Mouse (Mus musculus) forebrain, embryonic 13.5 days (tissue): ENCODE measurements around the gene Dll4. TPM values are rescaled to one million over a fixed set of nuclear protein-coding genes. Genes with fewer than 3 reads are reported as not detected.
A peak's percentile ranks its signal among the peaks of the same experiment; 100 is the strongest.

Source experiments
- ATAC-seq: fragments of 200-750 bp; cut with Nextera tagmentation; 2 replicates; pipeline ENCODE4 v1.8.0; 2017
- H3K27ac ChIP-seq: fragments of 300-500 bp; sonication (generic); 2 replicates; pipeline ENCODE4 v1.5.1; 2015; ENCODE audit warnings: inconsistent platforms, mild to moderate bottlenecking, moderate library complexity
- H3K27me3 ChIP-seq: fragments of 300-500 bp; sonication (generic); 2 replicates; pipeline ENCODE4 v1.6.1; 2015; ENCODE audit warnings: mild to moderate bottlenecking, inconsistent platforms
- H3K36me3 ChIP-seq: fragments of 300-500 bp; sonication (generic); 2 replicates; pipeline ENCODE4 v1.6.1; 2015; ENCODE audit warnings: mild to moderate bottlenecking, inconsistent platforms; ENCODE audit not compliant: poor library complexity, severe bottlenecking
- H3K4me1 ChIP-seq: fragments of 300-500 bp; sonication (generic); 2 replicates; pipeline ENCODE4 v1.6.1; 2015; ENCODE audit warnings: inconsistent platforms
- H3K4me2 ChIP-seq: fragments of 300-500 bp; sonication (generic); 2 replicates; pipeline ENCODE4 v1.6.1; 2015; ENCODE audit warnings: inconsistent platforms, mild to moderate bottlenecking, moderate library complexity
- H3K4me3 ChIP-seq: fragments of 300-500 bp; sonication (generic); 2 replicates; pipeline ENCODE4 v1.5.1; 2015; ENCODE audit warnings: mild to moderate bottlenecking, inconsistent platforms
- H3K9ac ChIP-seq: fragments of 300-500 bp; sonication (generic); 2 replicates; pipeline ENCODE4 v1.6.1; 2015; ENCODE audit warnings: mild to moderate bottlenecking, inconsistent platforms
- H3K9me3 ChIP-seq: fragments of 300-500 bp; sonication (generic); replicated peaks from 2 replicates; pipeline ENCODE4 v1.6.1; 2016; ENCODE audit warnings: inconsistent platforms
- WGBS: fragments of 180-500 bp; shearing (Covaris S2); methylation state at CpG from one replicate; pipeline ENCODE4 v1.1.7; 2015; 5-methylcytosine and 5-hydroxymethylcytosine counted together
- polyA plus RNA-seq: library from polyadenylated mRNA; unstranded; fragments of >200 nt; fragmentation: Nextera tagmentation; extraction: Ambion mirVana; gene quantifications from 2 replicates; pipeline ENCODE4 v1.2.1, GENCODE M21; 2015

Dll4 gene
- polyA plus RNA-seq, 1 experiment from 2014 or later: 4.0 TPM

DNA sequence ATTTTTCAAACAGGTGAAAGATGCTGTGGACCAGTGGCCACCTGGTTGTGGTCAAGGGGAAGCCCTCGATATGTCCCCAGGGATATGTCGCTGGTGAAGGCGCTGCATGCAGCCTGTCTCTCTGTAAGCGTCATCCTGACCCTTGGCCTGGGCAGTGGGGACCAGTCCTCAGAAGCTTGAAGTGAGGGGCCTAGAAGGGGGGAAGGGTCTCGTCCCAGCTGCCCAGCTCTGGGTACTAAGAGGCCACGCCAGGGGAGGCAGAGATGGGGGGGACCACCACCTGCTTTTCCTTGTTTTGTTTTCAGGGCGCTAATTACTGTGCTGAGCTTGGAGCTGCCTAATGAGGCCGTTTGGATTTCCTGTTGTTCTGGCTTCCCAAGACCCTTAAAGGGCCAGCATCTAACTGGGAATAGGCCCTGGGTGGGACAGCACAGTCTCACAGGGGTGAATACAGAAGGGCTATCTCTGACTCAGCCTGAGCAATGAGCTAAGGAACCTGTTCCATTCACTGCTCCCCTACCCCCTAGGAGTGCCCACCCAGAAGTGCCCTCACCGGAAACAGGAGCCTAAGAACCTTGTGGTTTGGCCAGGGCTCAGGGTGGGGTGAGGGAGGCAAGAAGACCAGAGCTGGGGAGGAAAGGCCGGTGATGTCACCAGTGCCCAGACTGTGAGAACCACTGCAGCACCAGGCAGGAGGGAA, 11.7 kb upstream of the Dll4 start:
- Histone ChIP-seq H3K36me3 (no peaks in the 10 kb centered on the region), H3K27me3 (peaks cover 90% of the 10 kb centered on the region), H3K4me2 (peak overlapping the region; percentile 22; the same call in 1 of the 2 replicates), H3K4me1 (peaks cover 21% of the 10 kb centered on the region), H3K27ac (no peak overlapping the region), H3K4me3 (no peak overlapping the region), H3K9me3 (no peaks in the 10 kb centered on the region), H3K9ac (0 out of 2 replicates have a peak overlapping the region, but pooled peaks have one; percentile 13)
- ATAC-seq: peak; percentile 76
- WGBS: 16% methylated on average over 10 of the region's 10 CpGs

DNA sequence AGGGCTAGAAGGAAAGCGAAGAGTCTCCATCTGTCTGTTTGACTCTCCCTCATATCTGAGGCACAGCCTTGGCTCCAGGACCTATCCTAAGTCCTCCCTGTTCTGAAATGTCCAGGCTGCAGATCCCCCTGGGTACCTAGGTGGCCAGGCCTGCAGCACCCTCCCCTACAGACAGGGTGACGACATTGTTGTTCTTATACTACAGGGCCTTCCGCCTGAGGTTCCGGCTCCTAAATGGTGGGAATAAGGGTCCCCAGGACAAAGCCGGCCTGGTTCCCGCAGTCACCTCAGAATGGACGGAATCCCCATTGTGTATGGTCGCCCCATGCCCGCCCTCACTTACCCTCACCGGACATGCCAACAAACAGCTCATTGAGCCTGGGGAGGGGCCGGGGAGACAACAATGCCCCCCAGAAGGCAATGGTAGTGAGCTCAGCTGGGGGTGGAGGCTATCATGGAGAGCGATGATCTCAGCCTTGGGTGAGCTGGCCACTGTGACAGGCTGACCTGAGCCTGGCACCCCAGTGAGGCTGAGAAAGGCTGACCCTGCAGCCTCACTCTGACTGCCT, 10.8 kb upstream of the Dll4 start:
- Histone ChIP-seq H3K36me3 (no peaks in the 10 kb centered on the region), H3K4me3 (no peak overlapping the region), H3K4me2 (no peak overlapping the region), H3K9ac (no peak overlapping the region), H3K27ac (no peak overlapping the region), H3K9me3 (no peaks in the 10 kb centered on the region), H3K4me1 (peaks cover 21% of the 10 kb centered on the region), H3K27me3 (peaks cover 93% of the 10 kb centered on the region)
- WGBS: 54% methylated on average over 12 of the region's 12 CpGs
- no peak for ATAC-seq

DNA sequence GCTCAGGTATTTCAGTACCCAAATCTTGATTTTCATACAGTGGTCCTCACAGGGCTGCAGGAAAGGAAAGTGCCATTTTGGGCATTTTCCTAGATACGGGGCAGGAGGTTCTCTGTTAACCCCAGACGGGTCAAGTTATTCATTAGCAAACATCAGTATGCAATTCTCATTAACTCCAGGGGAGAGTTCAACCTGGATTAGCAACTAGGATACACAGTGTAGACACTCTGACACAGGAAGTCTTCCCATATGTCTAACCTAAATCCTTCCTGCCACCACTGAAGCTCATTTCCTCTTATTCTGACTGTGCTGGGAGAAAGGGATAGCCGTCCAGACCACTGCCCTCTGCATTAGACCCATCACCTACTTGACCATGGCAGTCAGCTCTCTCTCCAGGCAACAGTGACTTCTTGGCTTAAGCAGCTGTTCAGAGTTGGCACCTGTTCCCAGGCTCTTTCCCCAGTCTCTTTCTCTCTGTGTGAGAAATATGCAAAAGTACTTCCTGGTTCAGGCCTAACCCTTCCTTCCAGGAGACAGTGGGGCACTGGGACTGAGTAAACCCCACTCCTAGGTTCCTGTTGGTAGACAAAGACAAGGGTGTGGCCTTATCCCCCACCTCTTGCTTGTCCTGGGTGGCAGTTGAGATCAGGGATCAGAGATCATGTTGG, 7.4 kb upstream of the Dll4 start:
- H3K27me3 ChIP-seq: peaks cover 97% of the 10 kb centered on the region
- H3K27ac ChIP-seq: no peak overlapping the region
- no peak overlapping the region for H3K4me3 ChIP-seq
- H3K9me3 ChIP-seq: no peaks in the 10 kb centered on the region
- H3K4me1 ChIP-seq: peaks cover 43% of the 10 kb centered on the region
- no peak overlapping the region for H3K4me2 ChIP-seq
- H3K36me3 ChIP-seq: no peaks in the 10 kb centered on the region
- WGBS: 79% methylated on average over 3 of the region's 3 CpGs
- H3K9ac ChIP-seq: no peak overlapping the region
- ATAC-seq: no peak

DNA sequence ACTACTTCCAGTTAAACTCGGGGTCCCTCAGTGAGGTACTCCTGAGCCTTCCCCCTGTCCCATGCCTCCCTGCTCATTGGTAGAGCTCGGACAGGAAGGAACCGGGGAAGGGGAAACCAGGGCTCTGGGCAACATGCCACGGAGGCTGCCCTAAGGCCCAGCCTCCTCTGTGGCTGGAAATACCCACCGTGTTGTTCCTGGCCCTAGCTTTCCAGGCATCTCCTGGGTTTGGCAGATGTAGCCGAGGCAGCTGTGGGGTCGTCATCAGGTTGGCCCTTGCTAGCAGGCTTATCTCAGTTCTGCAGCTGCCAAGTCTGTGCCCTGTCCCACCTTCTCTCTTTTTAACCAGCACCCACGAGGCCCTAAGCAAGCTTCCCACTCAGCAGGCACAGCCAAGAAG, 5.0 kb upstream of the Dll4 start:
- no peak overlapping the region for H3K4me2 ChIP-seq
- H3K27ac ChIP-seq: no peak overlapping the region
- no peak for ATAC-seq
- 77% methylated on average over 8 of the region's 8 CpGs for WGBS
- no peaks in the 10 kb centered on the region for H3K9me3 ChIP-seq
- no peak overlapping the region for H3K4me3 ChIP-seq
- H3K27me3 ChIP-seq: peaks cover 98% of the 10 kb centered on the region
- H3K36me3 ChIP-seq: no peaks in the 10 kb centered on the region
- H3K4me1 ChIP-seq: peaks cover 52% of the 10 kb centered on the region
- no peak overlapping the region for H3K9ac ChIP-seq

DNA sequence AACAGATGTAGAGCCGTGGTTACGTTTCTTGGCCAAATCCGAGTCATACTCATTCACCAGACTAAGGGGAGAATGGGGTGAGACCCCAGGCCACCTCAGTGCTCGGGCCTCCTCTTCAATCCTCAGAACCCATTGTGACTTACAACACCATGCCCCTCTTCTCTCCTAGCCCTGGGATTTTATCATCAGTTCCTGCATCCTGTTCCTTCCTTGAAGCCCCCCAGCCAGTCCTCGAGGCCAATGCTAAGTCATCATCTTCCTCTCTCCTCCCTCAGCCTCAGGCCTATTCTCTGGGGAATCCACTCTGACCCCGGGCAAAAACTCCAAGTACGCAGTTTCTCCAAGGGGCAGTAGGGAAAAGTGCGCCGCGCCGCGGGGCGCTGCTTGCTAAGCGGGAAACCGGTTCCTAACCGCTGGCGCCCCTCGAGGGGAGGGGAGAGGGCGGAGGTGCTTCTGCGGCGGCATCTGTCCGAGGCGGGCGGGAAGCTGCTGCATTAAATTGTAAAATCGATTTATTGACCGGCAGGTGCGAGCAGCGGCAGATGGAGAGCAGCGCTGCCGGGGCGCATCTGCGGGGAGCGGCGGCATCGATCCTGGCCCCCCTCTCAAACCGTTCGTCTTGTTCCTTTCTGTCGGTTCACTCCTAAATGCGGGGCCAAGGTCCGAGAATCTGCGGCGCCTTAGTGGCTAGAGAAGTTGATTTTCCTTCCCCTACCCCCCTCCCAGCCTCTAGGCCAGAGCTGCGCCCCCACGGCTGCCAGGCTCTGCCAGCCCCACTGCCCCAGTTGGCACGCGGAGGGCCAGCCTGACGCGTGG, 3.6 kb upstream of the Dll4 start:
- Histone ChIP-seq H3K36me3 (no peaks in the 10 kb centered on the region), H3K27ac (peak overlapping the region; percentile 14; the same call in 1 of the 2 replicates), H3K9me3 (no peaks in the 10 kb centered on the region; the same call in 1 of the 2 replicates), H3K4me2 (peak overlapping the region; percentile 61), H3K27me3 (peaks cover 98% of the 10 kb centered on the region), H3K4me1 (peaks cover 66% of the 10 kb centered on the region), H3K9ac (peak overlapping the region; percentile 17; the same call in 1 of the 2 replicates), H3K4me3 (peak overlapping the region; percentile 34)
- peak; percentile 0; the same call in 1 of the 2 replicates for ATAC-seq
- WGBS: 2% methylated on average over 46 of the region's 48 CpGs

DNA sequence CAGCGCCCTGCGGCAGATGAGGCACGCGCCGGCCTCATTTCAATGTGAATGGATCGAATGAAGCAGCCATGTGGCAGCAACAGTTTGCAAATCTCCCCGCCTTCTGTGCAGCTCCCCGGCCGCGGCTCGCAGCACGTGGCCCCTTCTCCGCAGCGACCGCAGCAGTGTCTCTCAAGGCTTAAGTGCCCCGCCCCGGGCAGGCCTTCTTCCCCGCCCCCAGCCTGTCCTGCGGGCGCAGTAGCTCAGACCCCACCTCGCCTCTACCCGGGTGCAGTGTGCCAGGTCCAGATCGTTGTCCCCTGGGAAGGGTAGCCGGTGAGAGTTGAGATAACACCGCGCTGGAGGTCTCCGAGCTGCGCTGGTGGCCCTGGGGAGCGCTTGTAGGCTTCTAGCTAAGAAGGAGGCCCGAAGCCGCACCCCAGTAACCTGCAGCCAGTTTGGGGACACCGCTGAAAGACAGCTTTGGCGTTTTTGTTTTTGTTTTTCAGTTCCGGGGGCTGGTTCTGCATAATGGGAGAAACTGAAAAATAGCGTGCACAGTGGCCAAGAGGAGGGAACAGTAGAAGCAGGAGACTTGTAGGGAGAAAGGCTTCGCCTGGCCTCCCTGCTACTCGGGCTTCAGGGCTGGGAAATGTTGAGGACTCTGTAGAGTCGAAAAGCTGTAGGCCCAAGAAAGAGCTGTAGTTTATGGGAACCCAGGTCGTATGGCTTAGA, 2.8 kb upstream of the Dll4 start:
- Histone ChIP-seq H3K4me1 (peaks cover 74% of the 10 kb centered on the region), H3K36me3 (no peaks in the 10 kb centered on the region), H3K4me2 (peak overlapping the region; percentile 61), H3K9me3 (no peaks in the 10 kb centered on the region; the same call in 1 of the 2 replicates), H3K27ac (peak overlapping the region; percentile 14), H3K9ac (0 out of 2 replicates have a peak overlapping the region, but pooled peaks have one; percentile 26), H3K4me3 (peak overlapping the region; percentile 34), H3K27me3 (peaks cover 98% of the 10 kb centered on the region)
- ATAC-seq: peak; percentile 87
- WGBS: 2% methylated on average over 39 of the region's 39 CpGs

DNA sequence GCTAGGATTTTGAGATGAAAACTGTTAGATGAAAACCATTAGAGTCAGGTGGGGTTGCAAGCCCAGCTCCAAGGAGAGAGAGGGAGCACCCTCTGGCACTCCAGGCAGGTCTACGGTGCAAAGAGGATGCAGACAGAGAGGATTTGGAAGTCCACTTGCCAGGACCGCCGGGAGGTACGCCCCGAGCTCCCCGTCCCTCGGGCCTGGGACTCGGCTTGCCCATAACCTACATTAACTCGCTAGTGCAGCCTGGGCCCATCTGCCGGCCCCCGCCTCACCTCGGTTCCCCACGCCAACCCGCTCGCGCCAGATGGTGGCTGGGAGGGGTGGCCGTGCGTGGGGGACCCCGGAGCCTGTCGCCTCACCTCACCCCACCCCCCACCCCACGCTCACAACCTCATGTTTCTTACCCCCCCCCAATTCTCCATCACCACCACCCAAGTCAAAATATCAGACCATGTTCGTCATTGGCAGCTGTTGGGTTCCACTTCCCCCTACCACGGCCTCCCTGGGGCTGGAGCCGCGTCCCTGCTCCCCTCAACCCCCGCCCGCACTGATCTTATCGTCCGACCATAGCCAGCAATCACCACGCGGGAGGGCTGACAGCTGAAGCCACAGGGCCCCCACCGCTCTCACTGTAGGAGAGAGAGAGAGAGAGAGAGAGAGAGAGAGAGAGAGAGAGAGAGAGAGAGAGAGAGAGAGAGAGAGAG, 1.6 kb upstream of the Dll4 start:
- H3K27ac ChIP-seq: no peak overlapping the region
- H3K9ac ChIP-seq: no peak overlapping the region; the same call in 1 of the 2 replicates
- WGBS: 2% methylated on average over 31 of the region's 32 CpGs
- peaks cover 83% of the 10 kb centered on the region for H3K4me1 ChIP-seq
- H3K9me3 ChIP-seq: no peaks in the 10 kb centered on the region; the same call in 1 of the 2 replicates
- no peaks in the 10 kb centered on the region for H3K36me3 ChIP-seq
- peaks cover 98% of the 10 kb centered on the region for H3K27me3 ChIP-seq
- H3K4me3 ChIP-seq: peak overlapping the region; percentile 42
- peak overlapping the region; percentile 77 for H3K4me2 ChIP-seq
- no peak for ATAC-seq

DNA sequence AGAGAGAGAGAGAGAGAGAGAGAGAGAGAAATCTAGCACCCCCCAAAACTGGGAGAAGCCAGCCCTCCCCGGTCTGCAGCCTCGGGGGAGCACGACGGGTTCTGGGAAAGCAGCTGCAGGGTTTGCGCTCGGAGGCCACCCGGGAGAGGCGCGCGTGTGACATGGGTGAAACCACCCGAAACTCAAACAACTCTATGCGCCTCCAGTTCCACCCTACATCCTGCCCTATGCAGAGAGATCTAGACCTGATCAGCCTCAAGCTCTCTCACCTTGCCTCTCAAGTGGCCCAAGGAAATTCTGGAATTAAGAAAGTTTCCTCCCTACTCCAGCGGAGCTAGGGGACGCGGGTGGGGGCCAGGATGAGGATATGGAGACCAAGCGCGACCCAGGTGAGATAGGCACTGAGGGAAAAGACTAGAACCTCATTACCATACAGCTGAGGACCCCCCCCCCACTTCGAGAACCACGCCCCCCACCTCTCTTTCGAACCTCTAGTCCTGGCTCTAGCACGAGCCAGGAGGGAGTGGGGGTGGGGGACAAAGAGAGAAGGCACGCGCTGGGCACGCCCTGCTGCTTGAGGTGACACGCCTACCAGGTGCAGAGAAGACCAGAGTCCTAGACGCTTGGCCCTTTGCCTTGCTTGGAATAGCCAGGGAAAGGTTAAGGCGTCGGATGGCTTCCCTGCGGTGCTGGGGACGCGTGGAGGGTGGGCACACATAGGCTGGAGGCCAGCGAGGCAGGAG, 837 bp upstream of the Dll4 start:
- Histone ChIP-seq H3K4me2 (peak overlapping the region; percentile 77), H3K27ac (no peak overlapping the region), H3K9ac (no peak overlapping the region), H3K4me3 (peak overlapping the region; percentile 42), H3K36me3 (no peaks in the 10 kb centered on the region), H3K9me3 (no peaks in the 10 kb centered on the region; the same call in 1 of the 2 replicates), H3K27me3 (peaks cover 98% of the 10 kb centered on the region), H3K4me1 (peaks cover 88% of the 10 kb centered on the region)
- 2% methylated on average over 32 of the region's 32 CpGs for WGBS
- ATAC-seq: no peak

DNA sequence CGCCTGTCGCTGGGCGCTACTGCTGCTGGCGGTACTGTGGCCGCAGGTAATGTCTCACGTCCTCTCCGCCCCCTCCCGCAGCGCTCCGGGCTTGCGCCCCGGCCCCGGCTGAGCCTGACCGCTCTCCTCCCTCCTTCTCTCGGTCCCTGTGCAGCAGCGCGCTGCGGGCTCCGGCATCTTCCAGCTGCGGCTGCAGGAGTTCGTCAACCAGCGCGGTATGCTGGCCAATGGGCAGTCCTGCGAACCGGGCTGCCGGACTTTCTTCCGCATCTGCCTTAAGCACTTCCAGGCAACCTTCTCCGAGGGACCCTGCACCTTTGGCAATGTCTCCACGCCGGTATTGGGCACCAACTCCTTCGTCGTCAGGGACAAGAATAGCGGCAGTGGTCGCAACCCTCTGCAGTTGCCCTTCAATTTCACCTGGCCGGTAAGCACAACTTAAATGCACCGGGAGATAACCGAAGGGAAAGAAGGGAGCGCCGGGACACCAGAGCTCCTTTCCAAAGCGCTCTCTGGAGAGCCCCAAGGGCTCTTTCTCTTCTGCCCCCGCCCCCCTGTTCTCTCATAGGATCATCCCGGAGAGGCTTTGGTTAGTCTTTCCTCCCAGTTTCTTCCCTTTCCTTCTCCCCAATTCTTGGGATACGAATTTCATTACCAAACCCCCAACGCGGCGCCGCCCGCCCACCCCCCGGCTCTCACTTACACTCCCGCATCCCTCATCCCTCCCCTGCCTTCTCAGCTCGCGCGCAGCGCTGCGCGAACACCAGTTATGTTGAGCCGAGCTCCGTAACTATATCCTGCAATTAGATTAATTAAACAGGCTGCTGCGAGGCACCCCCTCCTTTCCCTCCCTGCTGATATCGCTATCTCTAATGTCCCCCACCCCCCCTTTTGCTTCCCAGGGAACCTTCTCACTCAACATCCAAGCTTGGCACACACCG, 847 bp downstream of the Dll4 start:
- peaks cover 77% of the 10 kb centered on the region for H3K4me1 ChIP-seq
- H3K27me3 ChIP-seq: peaks cover 99% of the 10 kb centered on the region
- no peak overlapping the region for H3K27ac ChIP-seq
- no peaks in the 10 kb centered on the region; the same call in 1 of the 2 replicates for H3K9me3 ChIP-seq
- H3K9ac ChIP-seq: peak overlapping the region; percentile 62
- H3K4me3 ChIP-seq: peak overlapping the region; percentile 42
- no peak for ATAC-seq
- no peaks in the 10 kb centered on the region for H3K36me3 ChIP-seq
- 1% methylated on average over 60 of the region's 61 CpGs for WGBS
- peak overlapping the region; percentile 77 for H3K4me2 ChIP-seq
